Mouse (Mus musculus): ENCODE data around the gene Ccdc34.
A peak's percentile ranks its signal among the peaks of the same experiment; 100 is the strongest.

The Ccdc34 gene

DNA sequence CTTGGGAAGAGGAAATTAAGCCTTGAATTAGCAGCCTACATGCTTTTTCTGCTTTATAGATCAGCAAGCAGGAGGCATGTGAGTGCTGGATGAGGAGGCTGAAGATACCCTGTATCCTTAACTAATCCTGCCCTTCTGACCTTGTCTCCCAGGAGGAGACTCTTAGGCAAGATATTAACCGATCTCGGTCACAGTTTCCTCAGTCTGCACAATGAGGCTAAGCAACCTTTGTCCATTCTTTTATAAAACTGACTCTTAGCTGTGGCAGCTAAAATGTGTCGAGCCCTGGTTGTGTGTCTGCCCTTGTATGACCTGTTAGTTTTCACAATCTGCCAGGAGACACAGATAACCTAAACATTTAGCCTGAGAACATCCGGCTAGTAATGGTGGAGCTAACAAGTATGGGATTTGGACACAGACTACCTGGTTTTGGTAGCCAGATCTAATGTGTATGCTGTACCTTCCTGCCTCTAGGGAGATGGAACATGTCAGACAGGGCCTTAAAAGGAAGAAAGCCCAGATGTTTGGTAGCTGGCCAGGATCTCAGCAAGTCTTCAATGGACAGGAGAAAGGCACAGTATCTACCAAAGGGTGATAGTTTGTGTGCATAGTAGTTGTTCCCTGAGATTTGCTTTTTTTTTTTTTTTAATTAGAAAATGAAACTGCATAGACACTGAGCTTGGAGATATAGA, 165.3 kb downstream of the Ccdc34 start:
- DNase-seq = no peak

DNA sequence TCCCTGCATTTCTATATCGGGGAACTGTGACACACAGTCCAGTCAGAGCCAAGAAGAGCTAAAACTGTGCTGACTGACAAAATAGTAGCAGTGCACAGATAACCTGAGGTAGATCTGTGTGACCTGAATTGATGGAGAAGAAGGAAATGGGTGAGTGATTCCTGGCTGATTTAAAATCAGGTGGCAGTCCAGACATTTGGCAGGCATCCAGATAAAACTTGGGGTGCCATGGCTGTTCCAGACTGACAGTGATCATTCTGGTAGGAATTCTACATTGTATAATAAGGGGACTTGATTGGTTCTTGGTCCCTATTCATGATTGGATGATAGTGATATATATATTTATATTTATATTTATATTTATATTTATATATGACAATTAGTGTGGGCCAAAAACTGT, 166.5 kb downstream of the Ccdc34 start:
- DNase-seq = no peak

DNA sequence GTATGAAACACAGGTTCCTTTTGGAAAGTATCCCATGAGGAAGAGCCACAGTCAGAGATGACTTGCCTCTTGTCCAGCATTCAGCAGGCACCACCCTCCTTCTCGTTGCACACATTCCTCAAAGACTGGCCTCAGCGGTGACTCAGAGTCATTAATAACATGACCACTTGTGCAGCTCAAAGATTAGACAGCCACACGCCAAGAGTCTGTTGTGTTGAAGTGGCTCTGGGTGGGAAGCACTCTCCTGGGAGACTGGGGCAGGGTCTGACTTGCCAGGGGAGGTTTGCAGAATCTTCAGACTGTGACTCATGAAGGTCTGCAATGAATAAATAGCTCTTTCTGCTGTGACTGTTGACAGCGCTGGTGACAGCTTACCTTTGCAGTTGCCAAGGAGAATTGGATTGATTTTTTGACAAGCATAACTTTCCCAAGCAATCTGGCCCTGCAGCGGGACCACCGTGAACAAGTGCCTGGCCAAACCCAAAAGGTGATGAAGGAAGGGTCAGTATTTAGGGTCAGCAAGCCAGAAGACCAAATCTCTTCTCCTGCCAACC, 168.9 kb downstream of the Ccdc34 start:
- no peak for DNase-seq

DNA sequence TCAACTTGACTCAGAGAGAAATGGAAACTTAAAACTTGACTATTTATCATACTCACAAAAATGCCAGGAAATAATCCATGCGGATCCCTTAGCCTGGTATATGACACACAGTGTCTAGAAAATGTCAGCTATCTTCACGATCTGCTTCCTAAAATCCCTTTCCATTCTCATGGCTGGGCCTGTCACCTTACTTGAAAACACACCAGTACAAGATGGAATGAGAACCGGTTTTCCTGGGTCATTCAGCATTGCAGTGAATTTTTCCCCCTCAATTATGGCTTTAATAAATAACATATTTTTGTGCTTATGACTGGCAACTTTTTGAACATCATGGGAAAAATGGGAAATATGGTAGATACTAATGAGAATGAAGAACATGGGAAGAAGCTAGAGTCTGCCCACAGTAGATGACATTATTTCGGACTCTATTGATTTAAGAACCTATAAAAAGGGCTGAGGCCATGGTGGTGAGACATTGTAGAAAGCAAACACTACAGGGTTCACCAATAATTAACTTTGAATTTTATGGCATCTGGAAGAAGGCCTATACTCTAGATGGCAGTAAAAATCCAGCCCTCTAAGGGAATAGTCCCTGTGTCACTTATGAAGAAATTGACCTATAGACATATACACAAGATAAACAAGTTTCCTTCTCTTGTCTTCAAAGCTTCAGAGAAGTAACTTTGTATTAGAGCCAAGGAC, 171.2 kb downstream of the Ccdc34 start:
- DNase-seq = no peak

DNA sequence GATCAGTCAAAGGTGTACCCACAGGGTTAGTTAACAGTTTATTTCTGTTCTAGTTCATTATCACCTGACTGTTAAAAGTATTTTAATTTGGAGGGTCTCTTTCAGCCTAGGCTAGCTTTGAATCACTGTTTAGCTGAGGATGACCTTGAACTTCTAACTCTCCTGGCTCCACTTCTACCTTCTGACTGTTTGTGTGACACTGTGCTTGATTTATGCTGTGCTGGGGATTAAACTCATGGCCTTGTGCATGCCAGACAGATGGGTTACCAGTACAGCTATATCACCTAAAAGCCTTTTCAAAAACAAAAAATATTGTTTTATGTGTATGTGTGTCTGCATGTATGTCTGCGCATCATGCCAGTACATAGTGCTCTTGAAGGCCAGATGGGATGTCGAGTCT, 172.8 kb downstream of the Ccdc34 start:
- DNase-seq = no peak

DNA sequence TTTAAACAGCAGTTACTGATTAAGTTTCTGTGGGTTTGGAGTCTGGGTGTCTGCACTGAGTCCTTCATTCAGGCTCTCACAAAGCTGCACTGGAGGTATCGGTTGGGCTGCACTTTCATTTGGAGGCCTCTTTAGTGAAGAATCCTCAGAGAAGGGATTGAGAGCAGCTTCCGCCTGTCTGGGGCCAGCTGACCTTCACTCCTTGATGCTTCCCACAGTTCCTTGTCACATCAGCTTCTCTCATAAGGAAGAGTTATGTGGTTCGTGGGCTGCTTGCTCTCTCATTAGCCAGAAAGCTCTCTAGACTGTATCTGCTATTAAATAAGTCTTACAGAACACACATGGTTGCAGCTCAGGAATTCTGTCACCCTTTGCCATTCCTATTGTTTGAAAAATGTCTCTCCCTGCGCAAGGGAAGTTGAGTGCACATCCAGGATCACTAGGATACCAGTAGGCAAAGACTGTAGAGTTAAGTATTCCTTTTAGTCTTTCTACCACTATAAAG, 173.6 kb downstream of the Ccdc34 start:
- no peak for DNase-seq

DNA sequence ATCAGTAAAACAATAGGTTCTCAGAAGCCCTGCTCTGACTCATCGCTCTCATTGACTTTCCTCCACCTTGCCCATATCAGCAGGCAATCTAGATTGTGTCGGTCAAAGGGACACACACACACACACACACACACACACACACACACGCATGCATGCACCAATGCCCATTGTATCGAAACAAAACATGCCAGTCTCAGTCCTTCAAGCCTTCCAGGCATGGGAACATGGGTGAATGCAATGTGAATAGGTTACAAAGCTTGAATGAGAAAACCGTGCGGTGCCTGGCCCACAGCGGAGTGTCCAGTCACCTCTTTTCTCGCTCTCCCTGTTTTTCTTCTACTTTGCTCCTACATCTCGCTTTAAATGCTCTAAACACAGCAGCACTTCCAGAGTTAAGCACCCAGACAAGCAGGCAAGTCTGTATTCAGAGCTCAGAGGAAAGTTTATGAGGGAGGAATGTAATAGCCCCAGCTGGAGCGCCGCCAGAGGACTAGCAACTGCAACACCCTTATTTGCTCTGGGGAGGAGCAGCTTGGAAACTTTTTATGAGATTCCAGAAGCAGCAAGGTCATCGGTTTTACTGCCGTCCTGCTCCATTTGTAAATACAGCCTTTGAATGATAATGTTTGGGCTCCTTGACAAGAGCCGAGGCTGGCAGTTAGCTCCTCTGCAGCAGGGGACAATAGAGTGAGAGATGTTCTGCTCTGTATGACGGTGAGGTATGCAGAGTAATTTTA, 174.5 kb downstream of the Ccdc34 start:
- DNase-seq = no peak

DNA sequence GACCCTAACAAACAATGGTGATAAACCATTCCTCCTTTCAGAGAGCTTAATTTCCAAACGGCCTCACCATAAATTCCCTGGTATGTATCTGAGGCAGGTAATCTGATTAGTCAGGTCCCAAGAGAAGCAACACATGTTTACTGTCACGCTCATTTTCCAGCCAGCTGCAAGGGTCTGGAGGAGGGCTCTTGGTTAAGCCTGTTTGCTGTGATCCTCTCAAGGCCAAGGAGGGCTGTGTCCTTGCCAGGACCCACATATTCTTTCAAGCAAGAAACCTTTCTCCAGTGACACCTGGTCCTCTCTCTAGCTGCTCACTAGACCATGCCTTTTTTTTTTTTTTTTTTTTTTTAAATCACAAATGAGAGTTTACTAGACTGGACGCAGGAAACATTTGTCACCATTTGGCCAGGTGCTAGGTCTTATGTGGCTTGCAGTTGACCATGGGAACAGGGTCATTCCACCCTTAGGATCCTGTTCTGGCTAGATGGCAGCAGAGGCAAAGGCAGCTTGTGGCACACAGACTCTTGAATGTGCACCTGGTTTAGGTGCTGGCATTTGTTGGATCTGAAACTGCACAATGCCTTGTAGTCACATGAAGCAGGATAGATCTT, 175.2 kb downstream of the Ccdc34 start:
- no peak for DNase-seq

DNA sequence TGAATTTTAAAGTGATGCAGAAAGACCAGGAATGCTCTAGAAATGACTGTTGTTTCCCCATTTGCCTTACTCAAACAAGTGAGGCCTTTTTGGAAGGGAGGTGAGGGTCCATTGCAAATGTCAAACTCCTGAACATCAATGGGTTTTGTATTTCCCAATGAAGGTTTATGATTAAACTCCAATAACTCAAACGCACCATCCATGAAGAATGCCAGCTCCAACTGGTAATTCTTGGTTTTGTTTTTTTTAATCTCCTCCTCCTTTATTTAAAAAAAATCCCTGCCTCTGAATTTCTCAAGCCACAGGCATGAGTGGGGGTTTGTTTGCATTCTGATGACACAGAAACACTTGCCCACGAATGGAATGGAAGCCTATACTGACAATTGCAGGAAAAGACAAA, 178.9 kb downstream of the Ccdc34 start:
- no peak for DNase-seq

DNA sequence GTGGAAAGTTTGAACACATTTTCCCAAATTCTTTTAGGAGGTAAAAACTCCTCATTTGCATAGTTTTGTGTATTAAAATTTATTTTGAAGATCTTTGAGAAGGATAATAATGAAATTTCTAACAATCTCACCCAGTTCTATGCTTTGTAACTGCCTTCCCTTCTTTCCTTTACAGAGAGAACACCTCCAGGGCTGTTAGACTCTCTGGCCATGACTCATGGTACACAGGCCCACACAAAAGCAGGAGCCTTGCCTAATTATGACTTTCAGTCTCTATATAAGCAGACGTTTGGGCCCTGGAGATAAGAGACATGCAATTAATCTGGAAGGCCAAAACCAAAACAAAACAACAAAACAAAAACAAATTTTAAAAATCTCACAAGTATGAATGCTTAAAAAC, 182.0 kb downstream of the Ccdc34 start:
- no peak for DNase-seq

DNA sequence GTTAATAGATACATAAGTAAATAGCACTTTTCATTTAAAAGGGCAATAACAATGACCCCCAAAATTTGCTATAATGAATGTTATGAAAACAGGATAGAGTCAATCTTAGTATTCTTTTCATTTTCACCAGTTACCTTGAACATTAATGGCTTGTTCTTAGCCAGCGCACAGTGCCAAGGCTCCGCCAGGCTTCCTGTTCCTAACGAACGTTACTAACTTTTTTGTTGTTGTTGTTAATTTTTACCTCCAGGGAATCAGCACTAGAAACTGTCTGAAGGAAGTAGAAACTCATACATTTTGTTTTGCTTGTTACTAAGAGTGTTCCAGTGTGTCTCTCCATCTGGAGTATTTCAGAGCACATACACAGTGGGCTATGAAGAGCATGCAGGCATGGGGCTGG, 184.2 kb downstream of the Ccdc34 start:
- DNase-seq = no peak

DNA sequence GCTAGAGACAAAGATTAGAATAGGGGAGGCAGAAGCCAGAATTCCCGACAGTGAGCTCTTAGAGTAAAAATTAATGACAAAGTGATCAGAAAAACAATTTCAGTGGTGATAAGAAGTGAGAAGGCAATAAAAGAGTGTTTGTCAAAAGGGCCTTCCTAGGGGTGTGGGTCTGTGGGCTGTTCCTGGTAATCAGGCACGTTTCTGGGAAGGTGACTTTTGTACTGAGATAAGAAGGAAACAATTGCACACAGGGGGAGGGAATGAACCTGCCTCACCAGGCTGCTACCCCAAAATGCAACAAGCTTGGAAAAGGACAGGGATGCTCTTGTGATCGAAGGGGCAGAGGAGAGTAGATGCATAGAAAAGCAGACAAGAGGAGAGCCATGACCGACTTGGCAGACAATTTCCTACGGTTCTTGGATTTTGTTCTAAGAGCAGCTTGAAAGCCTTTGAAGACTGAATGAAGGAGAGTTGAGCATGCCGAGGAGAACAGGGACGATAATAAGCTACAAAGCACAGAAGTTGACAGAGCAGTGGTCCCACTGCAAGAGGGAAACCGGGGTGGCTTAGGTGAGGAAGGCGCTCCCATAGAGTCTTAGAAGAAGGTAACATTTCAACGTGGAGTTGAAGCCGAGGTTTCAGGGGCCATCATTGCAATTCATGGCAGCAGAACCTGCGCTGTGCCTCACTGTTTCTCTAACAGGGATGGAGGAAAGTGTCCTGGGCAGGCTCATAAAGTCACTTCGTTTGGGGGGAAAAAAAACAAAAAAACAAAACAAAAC, 185.3 kb downstream of the Ccdc34 start:
- DNase-seq = no peak

DNA sequence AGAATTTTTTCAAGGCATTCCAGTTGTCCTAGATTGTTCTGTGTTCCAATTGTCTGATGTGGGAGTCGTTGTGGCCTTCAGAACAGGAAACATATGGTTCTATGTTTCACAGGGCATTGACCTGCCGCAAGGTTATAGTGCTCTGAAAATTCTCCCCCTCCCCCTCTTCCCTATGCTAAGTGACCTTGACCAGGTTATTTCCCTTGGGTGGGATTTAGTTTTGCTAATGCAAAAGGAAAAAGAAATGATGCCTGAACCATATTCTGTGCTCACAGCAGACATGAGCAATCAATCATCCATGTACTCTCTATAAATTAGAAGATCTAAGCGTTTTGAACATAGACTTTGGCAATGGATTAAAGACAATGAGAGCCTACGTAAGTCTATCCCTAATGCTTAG, 186.6 kb downstream of the Ccdc34 start:
- DNase-seq = no peak

DNA sequence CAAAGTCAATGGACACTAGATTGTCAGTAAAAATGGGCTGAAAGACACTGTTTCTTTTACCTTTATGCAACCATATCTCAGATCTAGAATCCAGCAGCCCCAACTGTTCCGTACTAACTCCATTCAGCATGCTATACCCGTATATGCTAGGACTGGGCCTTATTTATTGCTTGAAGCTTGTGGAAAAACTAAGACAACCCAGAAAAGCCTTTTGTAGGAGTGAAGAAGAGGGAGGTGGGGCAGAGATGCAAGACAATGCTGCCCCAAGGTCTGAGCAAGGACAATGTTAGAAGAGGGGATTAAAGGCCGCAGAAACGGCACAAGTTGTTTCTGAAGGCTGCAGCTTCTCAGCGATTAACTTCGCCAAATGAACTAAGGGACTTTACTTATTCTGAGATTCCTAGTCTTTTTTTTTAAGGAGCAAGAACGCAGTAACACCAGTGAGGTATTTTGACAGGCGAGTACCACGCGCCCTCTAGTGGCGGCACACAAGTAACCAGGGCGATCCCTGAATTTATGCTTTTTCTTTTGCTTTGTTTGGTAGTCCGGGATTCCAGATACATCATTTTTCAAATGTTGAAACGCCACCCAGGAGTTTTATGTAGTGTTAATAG, 187.2 kb downstream of the Ccdc34 start:
- DNase-seq = peak; percentile 51

DNA sequence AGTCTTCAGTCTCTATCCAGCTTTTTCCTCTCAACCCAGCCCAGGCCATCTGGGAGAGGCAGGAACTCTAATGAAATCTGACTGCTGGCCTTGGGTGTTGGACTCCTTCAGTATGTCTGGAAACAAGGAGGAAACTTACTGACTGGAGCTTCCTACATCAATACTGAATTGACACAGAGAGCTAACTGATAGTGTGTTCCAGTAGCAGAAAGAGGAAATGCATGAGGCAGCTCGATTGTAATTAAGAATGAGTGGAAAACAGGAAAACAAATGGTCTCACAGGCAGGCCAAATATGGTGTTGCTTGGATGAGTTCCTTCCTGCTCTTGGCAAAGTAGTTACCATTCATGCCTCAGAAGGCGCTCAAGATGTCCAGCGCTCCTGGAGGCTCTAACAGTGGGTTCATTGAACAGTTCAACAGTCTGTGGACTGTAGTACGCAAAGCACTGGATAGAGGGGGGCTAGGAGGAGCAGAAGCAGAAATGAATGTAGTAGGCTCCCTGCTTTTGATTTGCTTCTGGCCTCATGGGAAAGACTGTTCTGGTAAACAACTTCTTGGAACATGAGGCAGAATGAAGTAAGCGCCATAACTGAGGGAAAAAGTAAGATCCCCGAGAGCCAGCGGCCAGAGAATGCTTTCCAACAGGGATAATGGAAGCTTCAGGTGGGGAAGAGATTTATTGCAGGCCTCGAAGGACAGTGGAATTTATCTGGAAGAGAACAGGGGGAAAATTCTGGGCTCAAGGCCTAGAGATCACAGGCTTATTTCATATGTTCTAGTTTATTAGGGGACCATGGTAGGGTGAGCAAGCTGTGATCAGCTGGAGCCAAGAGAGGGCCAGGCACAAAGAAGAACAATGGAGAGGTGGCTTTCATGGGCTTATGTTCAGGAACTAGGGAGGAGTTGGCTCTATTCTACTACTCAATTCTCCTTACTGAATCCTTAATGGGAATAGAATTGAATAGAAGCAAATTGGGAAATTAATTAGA, 193.2 kb downstream of the Ccdc34 start:
- peak; percentile 8 for DNase-seq

DNA sequence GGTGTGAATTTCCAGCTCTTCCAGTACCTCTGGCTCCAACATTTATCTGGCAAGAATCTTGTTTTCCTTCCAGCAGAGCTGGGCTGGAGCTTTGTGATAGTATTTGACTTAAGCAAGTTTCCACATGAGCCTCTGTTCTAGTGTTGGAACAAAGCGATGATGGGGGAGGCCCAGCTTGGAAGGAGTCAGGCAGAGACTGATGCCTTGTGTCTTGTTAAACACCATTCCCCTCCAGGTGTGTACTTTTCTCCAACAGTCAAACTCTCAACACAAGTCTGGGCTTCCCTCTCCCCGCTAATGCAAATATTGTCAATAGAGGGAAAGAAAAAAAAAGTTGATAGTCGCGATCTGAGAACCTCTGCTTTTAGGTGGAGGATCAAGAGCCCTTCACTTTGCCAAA, 196.7 kb downstream of the Ccdc34 start:
- no peak for DNase-seq

DNA sequence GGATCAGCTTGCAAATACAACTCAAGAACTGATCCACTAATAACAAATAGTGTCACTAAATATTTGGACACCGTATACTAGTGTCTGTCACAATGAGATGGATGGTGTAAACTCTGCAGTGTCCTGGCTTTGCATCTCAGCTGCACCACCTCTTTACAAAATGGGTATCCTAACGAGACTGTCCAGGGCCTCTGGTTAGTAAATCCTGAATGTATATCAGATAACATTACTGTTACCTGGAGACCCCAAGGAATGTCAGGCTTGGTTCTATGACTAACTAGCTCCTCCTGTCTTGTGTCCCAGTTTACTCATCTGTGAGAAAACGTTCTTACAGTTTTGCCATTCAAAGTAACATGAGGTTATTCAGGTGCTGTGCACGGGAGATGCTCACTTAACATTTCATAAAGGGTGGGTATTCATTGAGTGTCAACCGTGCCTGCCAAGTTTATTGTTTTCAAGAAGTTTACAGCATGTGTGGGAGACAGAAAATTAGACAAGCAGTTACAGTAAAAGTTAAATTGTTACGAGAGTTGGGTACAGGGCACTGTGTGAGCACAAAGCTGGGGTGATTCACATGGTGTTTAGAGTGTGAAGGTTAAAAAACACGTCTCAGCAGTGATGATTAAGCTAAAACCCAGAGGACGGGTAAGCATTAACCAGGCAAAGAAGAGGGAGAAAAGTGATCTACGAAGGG, 197.5 kb downstream of the Ccdc34 start:
- no peak for DNase-seq

DNA sequence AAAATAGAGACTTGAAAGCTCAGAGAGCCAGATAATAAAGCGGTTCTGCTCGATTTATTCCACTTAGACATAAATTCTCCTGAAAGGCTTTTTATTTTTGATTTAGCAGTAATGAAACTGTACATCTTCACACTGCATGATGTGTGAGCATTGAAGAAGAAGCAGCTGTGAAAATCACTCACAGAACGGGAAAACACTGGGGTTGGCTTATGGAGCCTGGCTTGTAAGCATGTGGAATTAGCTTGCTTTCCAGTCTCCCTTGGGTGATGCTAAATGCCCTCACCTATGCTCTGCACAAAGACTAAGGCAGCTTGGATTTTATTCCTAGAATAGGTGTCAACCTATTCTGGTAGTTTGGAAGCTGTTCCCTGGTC, 198.1 kb downstream of the Ccdc34 start:
- DNase-seq = no peak

DNA sequence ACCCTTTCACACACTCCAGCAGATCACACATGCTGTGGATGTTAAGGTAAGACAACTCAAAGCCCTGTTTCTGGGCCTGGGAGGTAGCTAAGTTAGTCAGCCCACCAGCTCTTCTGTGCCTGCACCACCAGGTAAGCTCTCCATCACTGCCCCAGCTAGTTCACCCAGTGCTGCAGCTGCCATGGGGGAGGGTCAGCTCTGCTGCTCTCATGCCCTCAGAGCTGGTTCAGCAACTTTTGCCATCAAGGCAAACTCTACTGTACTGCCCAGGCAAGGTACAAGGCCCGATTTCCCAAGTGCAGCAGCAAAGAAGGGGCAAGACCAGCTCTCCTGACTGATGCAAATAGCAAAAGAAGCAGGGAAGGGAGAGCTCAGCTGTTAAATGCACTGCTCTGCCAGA, 202.9 kb downstream of the Ccdc34 start:
- no peak for DNase-seq

DNA sequence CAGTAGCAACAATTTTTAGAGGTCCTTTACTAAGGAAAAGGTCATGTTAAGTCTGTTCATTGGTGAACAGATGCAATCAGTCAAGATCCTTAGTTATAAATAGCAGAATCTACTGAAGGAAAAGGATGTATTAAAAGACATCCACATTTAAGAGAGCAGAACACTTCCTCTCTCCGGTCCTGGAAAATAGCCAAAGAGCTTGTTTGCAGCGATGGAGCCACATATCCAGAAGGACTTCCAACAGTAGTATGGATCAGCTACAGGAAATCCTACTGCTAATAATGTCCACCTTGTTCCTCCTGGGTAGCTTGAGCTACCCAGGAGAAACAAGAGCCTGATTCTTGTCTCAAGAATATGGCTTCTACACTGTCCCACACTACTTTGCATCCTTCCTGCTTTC, 205.2 kb downstream of the Ccdc34 start:
- DNase-seq = no peak
